Mouse (Mus musculus) hindbrain, embryonic 14.5 days (tissue): ENCODE measurements at regions not wholly inside any gene's neighbourhood (a gene's known extent, or its start where the extent isn't known, plus 50 kb on each side); places are given as distances from the start of the nearest gene placed in this dataset.
A peak's percentile ranks its signal among the peaks of the same experiment; 100 is the strongest.

Source experiments
- ATAC-seq: fragments of 200-750 bp; cut with Nextera tagmentation; 2 replicates; pipeline ENCODE4 v1.8.0; 2017; ENCODE audit warnings: moderate number of reproducible peaks, mild to moderate bottlenecking, moderate TSS enrichment, moderate library complexity; ENCODE audit not compliant: low FRiP score
- DNase-seq: peaks from one replicate; pipeline ENCODE4 v3.0.0-alpha.2; 2015; ENCODE audit warnings: low spot score
- H3K27ac ChIP-seq: fragments of 300-500 bp; sonication (generic); 2 replicates; pipeline ENCODE4 v1.5.1; 2014; ENCODE audit warnings: mild to moderate bottlenecking, moderate library complexity
- H3K27me3 ChIP-seq: fragments of 300-500 bp; sonication (generic); 2 replicates; pipeline ENCODE4 v1.6.1; 2014; ENCODE audit warnings: mild to moderate bottlenecking, low read length, mixed read lengths; ENCODE audit not compliant: control insufficient read depth, insufficient read depth
- H3K36me3 ChIP-seq: fragments of 300-500 bp; sonication (generic); replicated peaks from 2 replicates; pipeline ENCODE4 v1.6.1; 2014; ENCODE audit not compliant: control insufficient read depth, insufficient read depth
- H3K4me1 ChIP-seq: fragments of 300-500 bp; sonication (generic); replicated peaks from 2 replicates; pipeline ENCODE4 v1.6.1; 2014; ENCODE audit warnings: antibody characterized with exemption, low read length, mixed read lengths; ENCODE audit not compliant: control insufficient read depth, insufficient read depth
- H3K4me2 ChIP-seq: fragments of 300-500 bp; sonication (generic); replicated peaks from 2 replicates; pipeline ENCODE4 v1.6.1; 2014; ENCODE audit warnings: mild to moderate bottlenecking, moderate library complexity
- H3K4me3 ChIP-seq: fragments of 300-500 bp; sonication (generic); replicated peaks from 2 replicates; pipeline ENCODE4 v1.5.1; 2014; ENCODE audit warnings: mild to moderate bottlenecking, low read length
- H3K9ac ChIP-seq: fragments of 300-500 bp; sonication (generic); 2 replicates; pipeline ENCODE4 v1.6.1; 2014
- H3K9me3 ChIP-seq: fragments of 300-500 bp; sonication (generic); 2 replicates; pipeline ENCODE4 v1.6.1; 2016; ENCODE audit warnings: low read length; ENCODE audit not compliant: control insufficient read depth
- WGBS: fragments of 180-500 bp; shearing (Covaris S2); extraction: QIAGEN DNeasy Blood & Tissue Kit; methylation state at CpG from one replicate; pipeline ENCODE4 v1.1.7; 2014; 5-methylcytosine and 5-hydroxymethylcytosine counted together

DNA sequence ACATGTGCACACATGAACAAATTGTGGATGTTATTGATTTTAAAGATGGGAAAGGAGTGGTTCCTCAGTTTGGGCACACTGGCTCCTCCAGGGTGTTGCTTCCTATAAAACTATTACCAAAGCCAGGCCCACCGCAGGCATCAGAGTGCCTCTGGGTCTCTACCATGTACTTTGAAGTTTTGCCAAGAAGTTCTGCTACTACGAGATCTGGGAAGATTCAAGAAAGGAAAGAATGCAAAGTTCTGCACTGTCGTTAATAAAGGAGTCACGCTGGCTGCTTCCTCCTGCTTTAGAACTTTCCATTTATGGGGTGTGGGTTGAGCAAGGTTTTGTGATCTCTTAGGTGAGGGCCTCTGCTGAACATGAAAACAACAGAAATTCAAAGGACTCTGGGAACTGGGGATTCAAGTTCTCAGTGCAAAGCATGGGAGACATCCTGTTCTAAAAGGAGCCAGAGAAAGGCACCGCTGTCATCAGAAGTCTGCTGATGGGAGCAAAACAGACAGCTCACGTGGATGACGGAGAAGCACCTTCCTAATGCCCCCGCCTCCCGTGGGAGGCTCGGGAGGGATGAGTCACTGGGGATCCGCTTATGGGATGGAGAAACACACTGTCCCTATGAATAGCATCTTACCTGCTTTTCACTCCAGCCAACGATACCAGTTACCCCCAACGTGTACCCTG is 394.6 kb upstream of the Kazn start:
- DNase-seq (no peak), ATAC-seq (no peak)
- H3K4me2 ChIP-seq: no peak overlapping the region
- H3K4me3 ChIP-seq: no peak overlapping the region
- H3K9ac ChIP-seq: no peak overlapping the region
- H3K9me3 ChIP-seq: no peaks in the 10 kb centered on the region
- 73% methylated on average over 13 of the region's 13 CpGs for WGBS
- no peaks in the 10 kb centered on the region for H3K36me3 ChIP-seq
- peaks cover 5% of the 10 kb centered on the region; the same call in 1 of the 2 replicates for H3K4me1 ChIP-seq
- no peak overlapping the region for H3K27ac ChIP-seq
- H3K27me3 ChIP-seq: no peaks in the 10 kb centered on the region

DNA sequence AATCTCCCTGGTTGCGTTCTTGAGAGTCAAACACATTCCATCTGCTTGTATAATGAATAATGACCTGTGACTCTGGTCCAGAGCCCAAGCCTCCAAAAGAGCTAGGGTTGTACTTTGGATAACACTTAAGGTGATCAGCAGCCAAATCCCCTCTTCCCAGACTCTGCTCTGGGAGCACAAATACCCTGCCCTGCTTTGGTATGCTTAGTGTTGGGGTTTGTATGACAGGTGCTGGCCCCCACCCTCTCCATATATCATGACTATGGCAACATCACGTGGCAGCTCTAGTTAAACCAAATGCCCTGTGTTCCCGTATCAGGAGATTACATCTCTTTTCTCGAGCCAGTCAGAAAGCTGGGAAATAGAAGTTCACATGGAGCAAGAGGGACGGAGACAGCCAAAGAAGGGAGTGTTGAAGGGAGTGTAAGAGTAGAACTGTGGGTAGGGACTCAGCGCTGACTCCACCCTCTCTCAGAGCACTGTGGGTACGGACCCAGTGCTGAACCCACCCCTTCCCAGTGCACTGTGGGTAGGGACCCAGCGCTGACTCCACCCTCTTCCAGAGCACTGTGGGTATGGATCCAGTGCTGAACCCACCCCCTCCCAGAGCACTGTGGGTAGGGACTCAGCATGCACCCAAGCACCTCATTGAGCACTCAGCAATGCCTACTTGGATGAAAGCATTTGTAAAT is 387.4 kb upstream of the Kazn start:
- no peaks in the 10 kb centered on the region for H3K4me1 ChIP-seq
- no peaks in the 10 kb centered on the region for H3K9me3 ChIP-seq
- H3K9ac ChIP-seq: no peak overlapping the region
- ATAC-seq: no peak
- no peak overlapping the region for H3K27ac ChIP-seq
- 86% methylated on average over 8 of the region's 8 CpGs for WGBS
- no peaks in the 10 kb centered on the region for H3K27me3 ChIP-seq
- H3K36me3 ChIP-seq: no peaks in the 10 kb centered on the region
- DNase-seq: no peak
- no peak overlapping the region for H3K4me2 ChIP-seq
- no peak overlapping the region for H3K4me3 ChIP-seq

DNA sequence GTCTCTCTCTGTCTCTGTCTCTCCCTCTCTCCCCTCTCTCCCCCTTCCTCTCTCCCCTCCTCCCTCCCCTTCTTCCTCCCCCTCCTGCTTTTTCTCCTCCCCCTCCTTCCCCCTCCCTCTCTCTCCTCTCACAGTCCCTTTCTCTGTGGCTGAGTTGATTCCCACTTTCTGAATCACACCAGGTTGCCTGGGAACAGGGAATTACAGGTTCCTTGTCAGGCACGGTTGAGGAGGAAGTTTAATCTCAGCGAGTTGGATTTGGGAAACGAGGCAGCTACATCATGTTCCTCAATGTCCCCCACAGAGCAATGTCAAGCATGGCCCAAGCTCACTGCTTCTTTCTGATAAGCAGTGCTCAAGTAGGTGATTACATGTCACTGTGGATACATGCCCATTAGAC is 386.3 kb upstream of the Kazn start:
- H3K27me3 ChIP-seq: no peaks in the 10 kb centered on the region
- no peak overlapping the region for H3K9ac ChIP-seq
- WGBS: 57% methylated on average over 3 of the region's 3 CpGs
- no peak for ATAC-seq
- no peak overlapping the region for H3K27ac ChIP-seq
- no peaks in the 10 kb centered on the region for H3K4me1 ChIP-seq
- no peaks in the 10 kb centered on the region for H3K36me3 ChIP-seq
- H3K4me3 ChIP-seq: no peak overlapping the region
- H3K9me3 ChIP-seq: no peaks in the 10 kb centered on the region
- no peak overlapping the region for H3K4me2 ChIP-seq
- no peak for DNase-seq

DNA sequence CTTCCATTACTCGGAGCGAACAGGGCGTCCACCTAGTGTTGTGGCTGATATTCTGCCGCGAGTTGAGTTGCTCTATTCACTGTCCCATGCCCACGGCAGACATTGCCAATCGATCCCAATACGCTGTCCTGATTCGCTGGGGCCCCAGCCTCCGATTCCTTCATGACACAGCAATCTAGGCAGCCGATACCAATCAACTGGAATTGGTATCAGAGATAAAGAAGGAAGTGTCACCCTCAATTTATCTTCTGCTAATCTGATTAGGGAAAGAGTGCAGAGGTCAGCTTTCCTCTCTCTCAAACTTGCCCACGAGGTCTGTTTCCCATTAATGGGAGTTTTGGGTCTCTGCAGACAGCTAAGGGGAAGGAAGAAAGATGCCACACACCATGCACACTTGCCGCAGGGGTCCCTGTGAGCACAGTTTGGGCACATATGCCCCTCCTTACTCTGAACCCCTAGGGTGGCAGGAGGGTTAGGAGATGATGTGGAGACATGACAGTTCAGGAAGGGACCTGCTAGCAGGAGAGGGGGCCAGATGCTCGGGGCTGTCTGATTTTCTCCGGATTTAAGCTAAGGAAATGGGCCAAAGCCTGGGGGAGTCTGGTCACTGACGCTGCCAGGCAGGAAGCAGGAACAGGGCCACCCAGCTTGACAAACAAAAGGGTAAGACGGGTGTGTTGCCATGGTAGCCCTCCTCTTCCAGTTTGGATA is 383.1 kb upstream of the Kazn start:
- no peaks in the 10 kb centered on the region for H3K4me1 ChIP-seq
- no peak overlapping the region for H3K27ac ChIP-seq
- no peak overlapping the region for H3K4me2 ChIP-seq
- peak; percentile 39 for DNase-seq
- H3K9me3 ChIP-seq: no peaks in the 10 kb centered on the region
- H3K9ac ChIP-seq: no peak overlapping the region
- WGBS: 44% methylated on average over 17 of the region's 17 CpGs
- H3K4me3 ChIP-seq: no peak overlapping the region
- ATAC-seq: no peak
- H3K36me3 ChIP-seq: no peaks in the 10 kb centered on the region
- H3K27me3 ChIP-seq: no peaks in the 10 kb centered on the region

DNA sequence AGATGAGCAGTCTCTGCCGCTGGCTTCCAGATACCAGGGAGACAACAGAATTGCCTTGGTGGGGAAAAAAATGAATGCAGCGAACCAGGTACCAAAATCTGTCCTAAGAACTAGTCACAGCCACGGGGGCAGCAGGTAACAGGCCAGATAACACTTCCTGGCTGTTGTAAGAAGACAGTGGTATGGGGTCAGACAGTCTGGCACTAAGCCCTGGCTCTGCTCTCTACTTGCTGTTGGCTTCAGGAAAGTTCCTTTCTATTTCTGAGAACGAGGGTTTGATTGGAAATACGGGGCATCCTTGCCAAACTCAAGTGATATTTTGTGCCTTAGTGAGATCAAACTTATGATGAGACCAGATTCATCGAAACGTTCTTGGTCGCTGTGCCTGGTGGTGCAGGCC is 380.2 kb upstream of the Kazn start:
- no peak overlapping the region for H3K4me2 ChIP-seq
- H3K36me3 ChIP-seq: no peaks in the 10 kb centered on the region
- no peak overlapping the region for H3K9ac ChIP-seq
- no peaks in the 10 kb centered on the region for H3K4me1 ChIP-seq
- DNase-seq (no peak), ATAC-seq (no peak)
- no peak overlapping the region for H3K4me3 ChIP-seq
- H3K27ac ChIP-seq: no peak overlapping the region
- no peaks in the 10 kb centered on the region for H3K9me3 ChIP-seq
- 66% methylated on average over 8 of the region's 8 CpGs for WGBS
- no peaks in the 10 kb centered on the region for H3K27me3 ChIP-seq

DNA sequence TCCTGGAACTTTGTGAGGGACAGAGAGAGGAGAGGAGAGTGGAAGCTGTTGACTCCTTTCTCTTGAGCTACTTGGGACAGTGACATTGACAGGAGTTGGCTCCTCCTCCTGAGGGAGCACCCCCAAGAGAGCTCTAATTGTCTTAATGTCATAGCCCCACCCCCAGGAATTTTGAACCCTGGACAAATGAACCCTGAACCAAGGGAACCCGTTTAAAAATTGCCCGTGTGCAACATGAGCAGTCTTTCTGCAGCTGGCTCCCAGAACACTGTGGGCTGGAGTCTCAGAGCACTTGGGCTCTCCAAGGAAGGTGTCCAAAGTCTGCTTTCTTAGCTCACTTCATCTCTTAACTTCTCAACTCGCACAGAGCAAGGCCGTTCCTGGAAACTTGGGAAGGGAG is 379.6 kb upstream of the Kazn start:
- Histone ChIP-seq H3K4me2 (no peak overlapping the region), H3K27me3 (no peaks in the 10 kb centered on the region), H3K27ac (no peak overlapping the region), H3K9ac (no peak overlapping the region), H3K4me3 (no peak overlapping the region), H3K9me3 (no peaks in the 10 kb centered on the region), H3K4me1 (no peaks in the 10 kb centered on the region), H3K36me3 (no peaks in the 10 kb centered on the region)
- 6% methylated on average over 4 of the region's 4 CpGs for WGBS
- DNase-seq: no peak
- no peak for ATAC-seq

DNA sequence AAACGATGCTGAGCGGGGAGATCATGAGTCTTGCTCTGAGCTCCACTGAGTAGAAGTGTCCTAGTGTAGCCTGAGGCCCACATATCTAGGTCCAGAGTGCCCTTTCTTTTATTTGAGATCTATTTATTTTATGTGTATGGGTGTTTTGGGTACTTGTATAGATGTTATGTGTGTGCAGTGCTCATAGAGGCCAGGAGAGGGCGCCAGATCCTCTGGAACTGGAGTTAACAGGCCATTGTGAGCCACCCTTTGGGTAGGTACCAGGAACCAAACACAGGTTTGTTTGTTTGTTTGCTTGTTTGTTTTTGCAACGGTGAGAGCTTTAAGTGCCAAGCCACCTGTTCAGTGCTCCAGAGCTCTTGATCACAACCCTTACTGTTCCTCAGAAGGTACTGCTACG is 378.5 kb upstream of the Kazn start:
- no peak overlapping the region for H3K4me2 ChIP-seq
- DNase-seq (no peak), ATAC-seq (no peak)
- no peak overlapping the region for H3K27ac ChIP-seq
- H3K9me3 ChIP-seq: no peaks in the 10 kb centered on the region
- H3K27me3 ChIP-seq: no peaks in the 10 kb centered on the region
- H3K36me3 ChIP-seq: no peaks in the 10 kb centered on the region
- no peak overlapping the region for H3K4me3 ChIP-seq
- no peaks in the 10 kb centered on the region for H3K4me1 ChIP-seq
- 66% methylated on average over 5 of the region's 5 CpGs for WGBS
- H3K9ac ChIP-seq: no peak overlapping the region

DNA sequence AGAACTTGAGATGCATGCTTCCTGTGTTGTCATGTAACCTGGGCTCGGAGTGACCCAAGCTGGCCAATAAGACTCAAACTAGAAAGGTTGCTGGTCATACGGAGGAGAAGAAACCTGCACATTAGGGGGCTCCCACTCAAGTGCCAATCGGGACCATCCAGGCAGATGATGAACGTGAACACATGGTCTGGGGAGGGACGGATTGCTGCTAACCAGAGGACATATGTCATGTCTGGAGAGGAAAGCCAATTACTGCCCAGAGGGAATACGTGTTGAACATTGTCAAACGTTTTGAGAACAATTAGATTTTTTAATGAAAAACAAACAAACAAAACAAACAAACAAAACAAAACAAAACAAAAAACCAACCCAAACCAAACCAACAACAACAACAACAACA is 377.7 kb upstream of the Kazn start:
- Histone ChIP-seq H3K27me3 (no peaks in the 10 kb centered on the region), H3K9me3 (no peaks in the 10 kb centered on the region), H3K36me3 (no peaks in the 10 kb centered on the region), H3K4me3 (no peak overlapping the region), H3K4me1 (no peaks in the 10 kb centered on the region), H3K27ac (no peak overlapping the region), H3K9ac (no peak overlapping the region), H3K4me2 (no peak overlapping the region)
- 72% methylated on average over 7 of the region's 7 CpGs for WGBS
- DNase-seq (no peak), ATAC-seq (no peak)

DNA sequence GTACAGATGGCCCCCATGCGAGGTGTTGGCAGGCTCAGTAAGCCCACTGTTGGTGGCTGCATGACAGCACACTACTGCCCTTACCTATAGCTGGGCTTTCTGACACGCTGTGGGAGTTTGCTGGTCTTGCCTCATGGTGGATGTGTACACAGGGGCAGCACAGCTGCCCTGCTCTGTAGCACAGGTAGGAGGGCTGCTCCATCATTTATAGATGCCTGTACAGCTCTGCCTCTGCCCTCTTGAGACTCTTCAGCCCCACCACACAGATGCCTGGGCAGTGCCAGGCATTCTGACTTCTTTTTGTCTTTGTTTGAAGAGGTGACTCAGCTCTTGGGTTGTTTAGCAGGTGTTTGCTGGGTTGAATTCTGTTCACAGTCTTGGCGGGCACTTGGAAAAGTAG is 365.9 kb upstream of the Kazn start:
- no peak overlapping the region for H3K27ac ChIP-seq
- no peaks in the 10 kb centered on the region for H3K27me3 ChIP-seq
- no peak overlapping the region for H3K9ac ChIP-seq
- ATAC-seq (no peak), DNase-seq (no peak)
- H3K9me3 ChIP-seq: peaks cover 4% of the 10 kb centered on the region; the same call in 1 of the 2 replicates
- WGBS: 87% methylated on average over 3 of the region's 3 CpGs
- no peaks in the 10 kb centered on the region for H3K4me1 ChIP-seq
- no peaks in the 10 kb centered on the region for H3K36me3 ChIP-seq
- no peak overlapping the region for H3K4me3 ChIP-seq
- H3K4me2 ChIP-seq: no peak overlapping the region
